Mouse (Mus musculus) testis, postnatal 14 days (tissue): Measurements from ENCODE around the gene Cdh4.
A peak's percentile ranks its signal among the peaks of the same experiment; 100 is the strongest.

Experiments used
- DNase-seq: peaks from one replicate; pipeline ENCODE4 v3.0.0; 2021; ENCODE audit warnings: low spot score

The Cdh4 gene

DNA sequence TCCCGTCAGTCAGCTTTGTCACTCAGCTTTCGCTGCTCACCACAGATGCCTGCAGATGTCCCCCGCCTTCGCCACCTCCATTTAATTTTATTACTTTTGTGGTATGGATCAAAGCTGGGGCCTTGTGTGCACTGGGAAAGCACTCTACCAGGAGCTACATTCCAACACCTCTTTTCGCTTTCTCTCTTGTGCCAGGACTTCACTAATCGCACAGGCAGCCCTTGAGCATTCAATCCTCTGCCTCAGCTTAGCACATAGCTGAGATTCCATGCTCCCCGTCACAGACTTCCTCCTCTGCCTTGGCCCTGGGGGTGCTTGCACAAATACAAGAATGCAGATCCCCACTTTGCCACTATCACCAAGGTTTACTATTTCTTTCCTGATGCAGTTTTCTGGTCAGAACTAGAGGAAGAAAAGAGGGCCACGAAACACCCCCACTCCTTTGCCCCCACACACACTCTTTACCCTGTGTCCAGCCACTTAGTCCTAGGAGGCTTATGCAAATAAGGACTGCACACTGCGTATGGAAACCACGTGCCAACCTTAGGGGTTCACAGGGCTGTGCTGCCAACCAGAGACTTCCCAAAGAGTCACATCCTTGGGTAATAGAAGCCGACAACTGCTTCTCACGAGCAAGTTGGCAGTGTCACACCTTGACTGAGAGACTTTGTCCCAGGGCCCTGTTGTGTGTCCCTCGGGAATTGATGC is 350.3 kb downstream of the Cdh4 start:
- DNase-seq: no peak

DNA sequence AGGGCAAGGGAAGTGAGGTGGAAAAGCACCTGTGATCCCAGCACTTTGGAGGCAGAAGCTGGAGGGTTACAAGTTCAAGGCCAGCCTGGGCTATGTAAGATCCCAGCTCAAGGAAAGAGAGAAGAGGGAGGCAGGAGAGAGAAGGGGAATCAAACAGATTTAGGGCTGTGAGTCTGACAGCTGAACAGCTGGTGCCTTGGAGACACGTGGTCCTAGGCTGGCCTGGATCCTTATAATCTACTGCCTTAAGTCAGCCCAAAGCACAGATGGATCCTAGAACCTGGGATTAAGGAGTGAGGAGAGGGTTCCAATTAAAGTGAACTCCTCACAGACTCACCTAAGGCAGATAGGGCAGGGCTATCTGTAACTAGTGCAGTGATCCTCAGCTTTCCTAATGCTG is 352.1 kb downstream of the Cdh4 start:
- no peak for DNase-seq

DNA sequence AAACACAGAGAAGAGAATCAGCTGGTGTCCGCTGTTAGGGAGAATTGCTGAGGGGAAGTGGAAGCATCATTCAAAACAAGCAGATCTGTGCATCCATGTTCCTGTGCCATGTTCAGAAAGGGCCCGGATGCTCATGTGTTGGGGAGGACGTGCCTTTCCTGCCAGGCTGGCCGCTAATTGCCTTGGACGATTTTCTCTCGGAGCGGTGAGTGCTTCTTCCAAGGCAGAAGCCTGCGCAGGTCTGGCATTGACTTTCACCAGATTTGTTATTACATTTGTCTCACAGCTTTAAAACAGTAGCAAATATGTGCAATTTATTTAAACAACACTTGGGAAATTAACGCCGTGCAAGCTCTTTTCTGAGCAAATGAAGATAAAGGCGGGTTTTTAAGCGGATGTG is 353.2 kb downstream of the Cdh4 start:
- DNase-seq: no peak

- DNase-seq: peak; percentile 69
Observed at GRCm38 (mm10) chr2:179799906-179800532, 357.8 kb downstream of the Cdh4 start.

DNA sequence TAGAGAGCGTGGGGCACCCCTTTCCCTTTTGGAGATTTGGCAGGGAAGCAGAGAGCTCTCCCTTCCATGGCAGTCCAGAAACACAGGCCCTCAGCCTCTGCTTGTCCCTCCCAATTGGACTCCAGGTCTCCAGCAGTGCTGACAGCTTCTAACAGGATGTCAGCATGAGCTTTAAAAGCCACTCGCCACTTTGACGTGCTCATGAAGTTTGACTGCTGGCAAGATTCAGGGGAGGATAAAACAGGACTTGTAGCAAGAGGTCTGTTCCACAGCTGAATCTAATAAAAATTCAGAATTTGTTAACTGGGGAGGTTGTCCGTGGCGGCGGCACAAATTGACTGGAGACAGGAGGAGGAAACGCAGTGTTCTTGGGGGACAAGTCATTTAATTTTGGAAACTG is 358.8 kb downstream of the Cdh4 start:
- no peak for DNase-seq

- DNase-seq: no peak
Observed at GRCm38 (mm10) chr2:179802411-179802810, 360.2 kb downstream of the Cdh4 start.

GRCm38 (mm10) chr2:179811086-179811485 is 368.9 kb downstream of the Cdh4 start:
- DNase-seq: no peak

- DNase-seq: no peak
Observed at GRCm38 (mm10) chr2:179813035-179813827, 371.0 kb downstream of the Cdh4 start.

GRCm38 (mm10) chr2:179824776-179825326 is 382.6 kb downstream of the Cdh4 start:
- DNase-seq: peak; percentile 21

GRCm38 (mm10) chr2:179828968-179829367 is 386.7 kb downstream of the Cdh4 start:
- no peak for DNase-seq

DNA sequence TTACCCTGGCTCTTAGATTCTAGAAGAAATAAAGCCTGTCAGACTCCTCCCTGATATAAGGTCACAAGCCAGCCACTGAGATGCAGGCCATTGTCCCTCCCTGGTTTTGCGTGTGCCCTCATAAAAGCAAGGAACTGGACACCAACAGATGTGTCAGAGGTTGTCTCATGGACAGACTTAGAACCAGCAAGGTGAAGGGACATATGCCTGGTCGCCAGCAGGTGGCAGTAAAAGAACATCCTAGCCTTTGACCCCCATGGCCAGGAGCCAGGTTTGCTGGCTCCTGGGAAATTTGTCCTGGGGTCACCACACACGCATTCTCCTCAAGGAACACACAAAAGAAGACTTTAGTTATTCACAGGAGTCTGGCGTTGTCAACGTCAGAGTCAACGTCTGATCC is 387.7 kb downstream of the Cdh4 start:
- no peak for DNase-seq

GRCm38 (mm10) chr2:179834892-179835291 is 392.7 kb downstream of the Cdh4 start:
- DNase-seq: no peak

GRCm38 (mm10) chr2:179835570-179835969 is 393.3 kb downstream of the Cdh4 start:
- DNase-seq: no peak

GRCm38 (mm10) chr2:179837186-179837585 is 395.0 kb downstream of the Cdh4 start:
- no peak for DNase-seq

- no peak for DNase-seq
Observed at GRCm38 (mm10) chr2:179838036-179838435, 395.8 kb downstream of the Cdh4 start.

- DNase-seq: no peak
Observed at GRCm38 (mm10) chr2:179842610-179843389, 400.6 kb downstream of the Cdh4 start.

- DNase-seq: no peak
Observed at GRCm38 (mm10) chr2:179849732-179850131, 407.5 kb downstream of the Cdh4 start.

GRCm38 (mm10) chr2:179852169-179852568 is 409.9 kb downstream of the Cdh4 start:
- no peak for DNase-seq

GRCm38 (mm10) chr2:179852862-179853261 is 410.6 kb downstream of the Cdh4 start:
- no peak for DNase-seq

GRCm38 (mm10) chr2:179853892-179854291 is 411.7 kb downstream of the Cdh4 start:
- DNase-seq: no peak

DNA sequence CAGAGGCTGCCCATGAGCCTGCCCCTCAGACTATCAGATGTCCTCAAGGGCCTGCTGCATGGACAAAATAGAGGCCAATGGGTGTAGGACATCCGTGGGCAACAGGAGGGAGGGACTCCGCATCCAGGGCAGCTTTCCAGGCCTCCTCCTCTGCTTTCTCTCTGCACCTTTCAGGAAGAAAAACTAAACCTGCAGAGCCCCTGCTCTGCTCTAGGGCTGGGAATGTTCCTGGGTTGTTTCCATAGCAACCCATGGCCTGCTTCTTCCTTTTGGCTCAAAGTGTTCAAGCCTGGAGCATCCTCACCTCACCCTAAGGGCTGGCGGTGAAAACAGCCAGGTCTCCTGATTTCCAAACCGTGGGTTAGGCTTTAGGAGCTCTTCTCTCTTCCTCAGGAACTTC is 414.9 kb downstream of the Cdh4 start:
- DNase-seq: no peak

GRCm38 (mm10) chr2:179862676-179863075 is 420.4 kb downstream of the Cdh4 start:
- DNase-seq: no peak
